Mouse (Mus musculus): Measurements from ENCODE around the gene Commd8. TPM values are rescaled to one million over a fixed set of nuclear protein-coding genes. Genes with fewer than 3 reads are reported as not detected.
"Not testable (repeated sequence)": the region's sequence is repeated elsewhere in the genome, so short reads cannot be mapped to it uniquely, and the experiment has no call there.

The Commd8 gene
- total RNA-seq, 2 experiments from 2014 or later, result 142 to 298 TPM

DNA sequence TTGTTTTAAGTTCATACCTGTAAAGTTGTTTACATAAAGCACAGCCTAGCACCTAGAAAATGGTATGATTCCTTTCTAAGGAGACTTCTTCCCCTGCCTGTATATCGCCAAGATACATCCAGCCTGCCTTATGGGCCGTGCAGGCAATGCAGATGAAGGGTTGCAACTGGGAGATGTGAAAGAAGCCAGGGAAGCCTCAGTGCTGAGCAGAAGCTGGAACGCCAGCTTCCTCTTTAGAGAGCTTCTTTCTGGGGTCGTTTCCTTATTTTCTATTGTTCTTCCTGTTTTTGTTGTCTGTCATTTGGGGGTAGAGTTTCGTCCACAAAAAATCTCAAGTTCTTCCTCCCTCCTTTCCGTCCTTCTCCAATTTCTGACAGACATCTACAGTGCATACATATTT is 2.1 kb upstream of the Commd8 start:
- ATAC-seq (ENCODE audit: poor library complexity, severe bottlenecking), result peak; percentile 75

DNA sequence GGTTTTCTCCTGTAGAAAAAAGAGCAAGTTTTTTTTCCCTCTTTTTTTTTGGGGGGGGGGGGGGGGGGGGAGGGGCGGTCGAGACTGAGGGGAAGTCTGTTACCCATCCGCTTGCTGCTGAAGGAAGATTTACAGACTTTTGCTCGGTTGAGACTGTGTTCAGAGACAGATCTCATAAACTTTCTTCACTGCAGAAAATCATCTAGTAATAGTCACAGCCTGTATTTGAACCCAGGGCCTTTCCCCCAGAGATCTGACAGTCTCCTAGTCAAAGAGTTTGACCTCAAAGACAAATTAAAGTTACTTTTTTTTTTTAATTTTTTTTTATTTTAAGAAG is 264 bp upstream of the Commd8 start:
- ATAC-seq (ENCODE audit: poor library complexity, severe bottlenecking), result no peak

DNA sequence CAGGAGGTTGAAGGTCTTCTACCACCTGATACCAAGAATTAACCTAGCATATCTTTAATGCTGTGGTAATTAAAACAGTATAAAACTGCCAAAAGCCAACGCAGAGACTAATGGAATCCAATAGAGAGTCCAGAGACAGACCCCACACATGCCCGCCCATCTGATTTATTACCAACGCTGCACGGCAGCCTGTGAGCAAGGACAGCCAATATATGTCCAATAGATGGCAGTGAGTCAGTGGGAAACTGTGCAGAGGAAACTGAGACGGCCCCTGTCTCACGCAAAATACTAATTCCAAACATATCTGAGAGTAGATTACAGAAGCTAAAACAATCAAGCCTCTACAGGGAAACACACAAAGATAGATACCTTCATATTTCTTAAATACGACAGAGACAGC is 3.6 kb downstream of the Commd8 start:
- ATAC-seq (ENCODE audit: poor library complexity, severe bottlenecking), result no peak

- ATAC-seq (ENCODE audit: poor library complexity, severe bottlenecking), result peak; percentile 43
Measured at GRCm38 (mm10) chr5:72162855-72163254, 5.1 kb downstream of the Commd8 start.

- peak; percentile 79 for ATAC-seq (ENCODE audit: poor library complexity, severe bottlenecking)
Measured at GRCm38 (mm10) chr5:72160781-72161485, 7.1 kb downstream of the Commd8 start.

- ATAC-seq (ENCODE audit: poor library complexity, severe bottlenecking), result no peak
Measured at GRCm38 (mm10) chr5:72159537-72159936, 8.5 kb downstream of the Commd8 start.

- ATAC-seq (ENCODE audit: poor library complexity, severe bottlenecking), result no peak
Measured at GRCm38 (mm10) chr5:72158667-72159066, 9.3 kb downstream of the Commd8 start.

GRCm38 (mm10) chr5:72156598-72156997 is 11.4 kb downstream of the Commd8 start:
- no peak for ATAC-seq (ENCODE audit: poor library complexity, severe bottlenecking)

- ATAC-seq (ENCODE audit: poor library complexity, severe bottlenecking), result not testable (repeated sequence)
Measured at GRCm38 (mm10) chr5:72155686-72156085, 12.3 kb downstream of the Commd8 start.

DNA sequence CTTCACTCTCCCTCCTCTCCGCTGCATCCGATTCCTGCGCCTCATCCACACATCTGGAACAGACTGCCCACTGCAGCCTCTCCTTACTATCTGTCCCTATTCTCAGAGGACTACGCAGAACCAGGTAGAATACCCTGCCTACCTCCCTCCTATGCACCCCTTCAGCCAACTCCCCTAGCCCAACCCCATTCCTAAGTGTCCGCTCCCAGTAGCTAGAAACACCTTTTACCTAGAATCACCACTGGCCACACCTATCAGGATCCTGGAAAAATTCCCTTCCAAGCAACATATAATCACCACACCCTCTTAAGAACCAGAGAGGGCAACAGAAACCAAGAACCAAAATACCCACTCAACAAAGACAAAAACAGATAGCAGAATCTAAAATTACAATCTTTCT is 17.1 kb downstream of the Commd8 start:
- ATAC-seq (ENCODE audit: poor library complexity, severe bottlenecking), result no peak

- no peak for ATAC-seq (ENCODE audit: poor library complexity, severe bottlenecking)
Measured at GRCm38 (mm10) chr5:72148679-72149078, 19.3 kb downstream of the Commd8 start.

GRCm38 (mm10) chr5:72139619-72140018 is 28.4 kb downstream of the Commd8 start:
- ATAC-seq (ENCODE audit: poor library complexity, severe bottlenecking), result no peak

- ATAC-seq (ENCODE audit: poor library complexity, severe bottlenecking), result no peak
Measured at GRCm38 (mm10) chr5:72138256-72138655, 29.7 kb downstream of the Commd8 start.

DNA sequence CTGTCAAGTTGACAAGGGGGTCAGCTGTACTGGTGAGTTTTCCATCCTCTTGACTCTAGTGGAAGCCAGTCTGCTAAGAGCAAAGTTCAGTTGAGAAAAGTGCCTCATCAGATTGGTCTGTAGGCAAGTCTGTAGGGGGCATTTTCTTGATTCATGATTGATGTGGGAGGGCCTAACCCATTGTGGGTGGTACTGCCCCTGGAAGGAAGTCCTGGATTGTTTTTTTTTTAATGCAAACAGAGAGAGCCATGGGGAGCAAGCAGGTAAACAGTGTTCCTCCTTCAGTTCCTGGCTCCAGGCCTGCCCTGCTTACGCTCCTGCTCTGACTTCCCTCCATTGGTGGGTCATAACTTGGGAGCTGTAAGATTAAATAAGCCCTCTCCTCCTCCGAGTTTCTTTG is 34.1 kb downstream of the Commd8 start:
- no peak for ATAC-seq (ENCODE audit: poor library complexity, severe bottlenecking)

DNA sequence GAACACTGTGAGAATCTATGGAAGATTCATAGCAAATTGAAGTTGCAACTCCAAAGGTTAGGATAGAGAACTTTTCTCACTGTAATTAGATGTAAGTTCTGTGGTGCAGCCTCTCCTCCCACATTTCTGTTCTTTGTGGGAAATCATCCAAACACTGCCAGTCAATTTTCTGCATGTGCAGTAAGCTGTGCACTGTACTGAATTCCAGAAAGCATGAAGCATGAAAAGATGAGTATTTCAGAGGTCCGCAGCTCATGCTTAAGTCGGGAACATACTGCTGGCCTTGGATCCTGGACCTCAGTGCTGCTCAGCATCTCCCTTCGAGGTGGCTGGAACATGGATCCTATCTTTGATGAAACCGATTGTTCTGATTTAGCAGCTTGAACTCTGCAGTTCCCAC is 41.3 kb downstream of the Commd8 start:
- no peak for ATAC-seq (ENCODE audit: poor library complexity, severe bottlenecking)

- no peak for ATAC-seq (ENCODE audit: poor library complexity, severe bottlenecking)
Measured at GRCm38 (mm10) chr5:72122414-72123037, 45.5 kb downstream of the Commd8 start.

Measured in megakaryocyte, adult 5-6 weeks (primary cell).